Mouse (Mus musculus): Measurements from ENCODE around the gene Hspa12b.
A peak's percentile ranks its signal among the peaks of the same experiment; 100 is the strongest.

Gene Hspa12b

GRCm38 (mm10) chr2:131129836-131130235 lies 2.8 kb downstream of the Hspa12b start:
- DNase-seq (ENCODE audit: low spot score): no peak

- DNase-seq (ENCODE audit: low spot score): no peak
Measured at GRCm38 (mm10) chr2:131130849-131131248, 3.8 kb downstream of the Hspa12b start.

- DNase-seq (ENCODE audit: low spot score): no peak
Measured at GRCm38 (mm10) chr2:131132111-131132888, 5.2 kb downstream of the Hspa12b start.

GRCm38 (mm10) chr2:131132930-131133547 lies 6.0 kb downstream of the Hspa12b start, which contains the start of gene Gm11037:
Gene Gm11037 (plus strand): TSS chr2:131133497.
- no peak for DNase-seq (ENCODE audit: low spot score)

GRCm38 (mm10) chr2:131134381-131134780 lies 7.3 kb downstream of the Hspa12b start:
- no peak for DNase-seq (ENCODE audit: low spot score)

GRCm38 (mm10) chr2:131134826-131135400 lies 7.8 kb downstream of the Hspa12b start:
- DNase-seq (ENCODE audit: low spot score): no peak

- no peak for DNase-seq (ENCODE audit: low spot score)
Measured at GRCm38 (mm10) chr2:131135521-131136139, 8.6 kb downstream of the Hspa12b start.

- DNase-seq (ENCODE audit: low spot score): no peak
Measured at GRCm38 (mm10) chr2:131138296-131138695, 11.2 kb downstream of the Hspa12b start.

- DNase-seq (ENCODE audit: low spot score): no peak
Measured at GRCm38 (mm10) chr2:131138760-131139159, 11.7 kb downstream of the Hspa12b start.

- no peak for DNase-seq (ENCODE audit: low spot score)
Measured at GRCm38 (mm10) chr2:131139287-131139686, 12.2 kb downstream of the Hspa12b start.

- DNase-seq (ENCODE audit: low spot score): no peak
Measured at GRCm38 (mm10) chr2:131139886-131140532, 12.9 kb downstream of the Hspa12b start.

GRCm38 (mm10) chr2:131140533-131140905 lies 13.4 kb downstream of the Hspa12b start:
- DNase-seq (ENCODE audit: low spot score): no peak

GRCm38 (mm10) chr2:131141336-131141986 lies 14.4 kb downstream of the Hspa12b start:
- no peak for DNase-seq (ENCODE audit: low spot score)

- DNase-seq (ENCODE audit: low spot score): peak; percentile 80
Measured at GRCm38 (mm10) chr2:131142592-131142991, 15.5 kb downstream of the Hspa12b start.

- no peak for DNase-seq (ENCODE audit: low spot score)
Measured at GRCm38 (mm10) chr2:131143007-131143780, 16.1 kb downstream of the Hspa12b start.

GRCm38 (mm10) chr2:131145121-131145520 lies 18.0 kb downstream of the Hspa12b start:
- no peak for DNase-seq (ENCODE audit: low spot score)

- DNase-seq (ENCODE audit: low spot score): no peak
Measured at GRCm38 (mm10) chr2:131145536-131145935, 18.5 kb downstream of the Hspa12b start.

GRCm38 (mm10) chr2:131146193-131147042 lies 19.3 kb downstream of the Hspa12b start:
- no peak for DNase-seq (ENCODE audit: low spot score)

GRCm38 (mm10) chr2:131147043-131147365 lies 19.9 kb downstream of the Hspa12b start:
- no peak for DNase-seq (ENCODE audit: low spot score)
